Mouse (Mus musculus): ENCODE measurements around the gene Adipor1.

DNA sequence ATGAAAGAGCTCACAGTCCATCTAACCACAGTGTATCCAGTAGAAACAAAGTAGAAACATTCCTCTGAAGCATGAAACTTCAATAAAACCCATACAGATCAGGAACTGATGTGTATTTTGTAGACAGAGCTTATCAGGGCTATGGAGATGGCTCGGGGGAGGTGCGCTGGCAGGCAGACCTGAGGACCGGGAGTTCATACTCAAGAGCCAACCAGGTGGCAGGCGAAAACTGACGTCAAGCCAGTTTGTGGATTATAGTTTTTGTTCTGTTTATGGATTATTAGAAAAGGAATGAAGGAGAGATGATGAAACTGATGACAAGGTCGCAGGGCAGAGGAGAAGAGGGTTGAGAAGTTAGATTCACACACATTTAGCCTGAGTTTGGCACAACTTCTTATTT, 25.3 kb downstream of the Adipor1 start:
- TF ChIP-seq CTCF (IDR thresholded peaks at IDR 0.05; ENCODE audit: extremely low read depth, insufficient read depth, low read length), result no peak
- TF ChIP-seq POLR2A (IDR thresholded peaks at IDR 0.05; ENCODE audit: extremely low read depth, insufficient read depth, low read length), result no peak

Measured in cortical plate, adult 2 months (tissue).